Mouse (Mus musculus) monocyte, adult 59 days (primary cell): ENCODE measurements around the gene Cyp4f15. TPM values are rescaled to one million over a fixed set of nuclear protein-coding genes. Genes with fewer than 3 reads are reported as not detected.

Experiments
- total RNA-seq, 2 experiments: library from RNA; stranded (reverse); gene quantifications; one replicate each; pipeline ENCODE4 v1.2.4; 2023

Cyp4f15 gene
- not detected for total RNA-seq

DNA sequence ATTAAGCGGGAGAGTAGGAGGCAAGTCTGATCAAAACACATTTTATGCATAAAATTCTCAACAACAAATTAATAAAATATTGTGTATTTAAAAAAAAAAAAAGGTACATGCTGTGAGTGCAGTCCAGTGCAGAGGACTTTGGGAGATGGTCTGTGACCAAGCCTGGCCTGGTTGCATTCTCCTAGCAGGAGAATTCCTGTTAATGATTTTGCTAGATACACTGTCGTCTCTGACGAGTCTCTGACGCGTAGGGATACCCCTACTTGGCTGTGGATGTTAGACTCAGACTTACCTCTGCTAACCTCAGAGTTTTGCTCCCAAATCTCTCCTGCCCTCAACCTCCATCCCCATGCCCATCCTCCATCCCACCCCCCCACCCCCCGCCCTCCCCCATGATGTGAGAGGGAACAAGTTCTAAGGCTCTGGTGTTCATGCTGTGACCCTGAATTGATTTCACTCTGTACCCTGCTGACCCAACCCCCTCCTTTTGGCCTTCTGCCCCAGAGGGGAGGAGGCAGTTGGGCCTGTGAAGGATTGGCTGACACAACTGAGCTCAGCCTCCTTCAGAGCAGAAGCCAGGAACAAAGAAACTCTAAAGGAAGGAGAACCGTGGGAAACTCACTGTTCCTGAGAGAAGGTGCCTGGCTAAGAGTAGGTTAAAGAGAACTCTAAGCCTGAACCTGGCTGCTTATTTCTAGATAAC is at the start of gene Cyp4f15:
Gene Cyp4f15 (plus strand): TSS at position 580 of the 703 bp plus-strand sequence.

DNA sequence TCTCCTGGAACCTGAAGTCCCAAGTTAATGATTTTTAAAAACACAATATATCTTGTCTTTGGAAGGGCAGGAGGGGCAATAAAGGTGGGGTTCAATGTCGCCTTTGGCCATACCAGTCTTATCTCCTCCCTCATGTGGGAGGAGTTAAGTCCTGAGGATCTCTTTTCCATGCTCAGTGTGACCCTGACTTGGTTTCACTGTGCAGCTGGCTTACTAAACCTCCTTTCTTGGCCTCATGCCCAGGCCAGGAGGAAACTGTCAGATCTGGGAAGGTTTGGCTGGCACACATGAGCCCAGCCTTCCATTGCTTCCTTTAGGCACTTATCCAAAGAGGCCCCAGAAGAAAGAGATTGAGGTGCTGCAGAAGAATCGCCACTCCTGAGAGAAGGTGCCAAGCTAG is 26.7 kb upstream of the Cyp4f15 start, which contains the start of gene Cyp4f40:
Gene Cyp4f40 (plus strand): TSS at position 189 of the 400 bp plus-strand sequence.

Other genes starting within 250 kb of the Cyp4f15 start
- gene Cyp4f39, start 232.9 kb upstream of the Cyp4f15 start, total RNA-seq, result not detected
- gene Cyp4f17, start 179.6 kb upstream of the Cyp4f15 start, total RNA-seq, result under 1 TPM; 0.37 to 0.76 TPM
- gene Cyp4f16, start 149.1 kb upstream of the Cyp4f15 start, total RNA-seq, result 100 to 1,000 TPM; 134 to 138 TPM
- gene Cyp4f37, start 64.3 kb upstream of the Cyp4f15 start, total RNA-seq, result 10 to 100 TPM; 12.3 to 15.2 TPM
- not detected for gene Cyp4f40, start 26.7 kb upstream of the Cyp4f15 start, total RNA-seq
- gene Zfp871, start 102.7 kb downstream of the Cyp4f15 start, total RNA-seq, result 10 to 100 TPM; 59.5 to 64.5 TPM
- gene Zfp811, start 124.3 kb downstream of the Cyp4f15 start, total RNA-seq, result under 1 TPM; 0.37 to 0.73 TPM
- 1 to 10 TPM; 4.4 to 4.8 TPM for gene Zfp799, start 144.6 kb downstream of the Cyp4f15 start, total RNA-seq
- 1 to 10 TPM; 3.3 to 4.1 TPM for gene Zfp870, start 206.0 kb downstream of the Cyp4f15 start, total RNA-seq
- gene Cyp4f14, start 231.7 kb downstream of the Cyp4f15 start, total RNA-seq, result not detected